Mouse (Mus musculus) effector memory CD4-positive, alpha-beta T cell, adult 7 months (primary cell): ENCODE data around the gene Gm28308. TPM values are rescaled to one million over a fixed set of nuclear protein-coding genes. Genes with fewer than 3 reads are reported as not detected.

Source experiments
- polyA plus RNA-seq: library from polyadenylated mRNA; unstranded; fragments of 100-300 nt; shearing (Covaris generic); gene quantifications from one replicate; pipeline ENCODE4 v1.2.1, GENCODE M21; 2017

Gene Gm28308
- not detected for polyA plus RNA-seq

DNA sequence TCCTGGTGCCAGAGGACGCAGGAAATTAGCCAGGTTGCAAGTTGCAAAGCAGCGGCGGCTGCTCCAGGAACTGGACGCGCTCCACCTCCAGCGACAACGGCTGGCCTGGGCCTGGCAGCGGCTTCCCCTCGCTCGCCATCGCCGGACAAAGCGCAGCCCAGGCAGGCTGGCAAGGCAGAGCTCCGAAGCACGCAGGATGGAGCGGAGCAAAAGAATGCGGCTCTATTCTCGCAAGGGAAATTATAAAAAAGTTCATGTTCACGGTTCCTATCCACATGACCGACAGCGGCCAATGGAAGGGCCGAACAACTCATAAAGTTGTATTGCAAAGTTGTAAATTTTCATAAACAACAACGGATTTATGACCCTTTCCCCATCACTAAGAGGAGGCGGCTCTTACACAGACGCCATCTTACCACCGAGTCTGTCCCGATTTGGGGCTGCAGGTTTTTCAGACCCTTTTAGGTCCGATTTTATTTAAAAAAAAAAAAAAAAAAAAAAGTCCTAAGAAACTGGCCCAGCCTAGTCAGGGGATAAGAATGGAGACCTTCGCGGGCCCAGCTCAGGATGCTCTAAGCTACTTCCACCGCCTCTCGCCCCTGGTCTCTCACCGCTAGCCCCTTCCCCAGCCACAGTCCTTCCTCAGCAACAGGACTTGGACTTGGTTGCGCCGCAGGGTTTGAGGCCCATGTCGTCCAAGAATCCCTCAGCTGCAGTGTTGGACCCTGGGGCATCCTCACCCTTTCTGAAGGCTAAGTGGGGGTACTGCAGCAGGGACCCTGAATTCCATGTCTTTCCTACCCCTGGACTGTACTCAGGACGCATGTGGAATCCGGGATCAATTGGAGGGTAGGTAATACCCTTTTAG, at the start of gene Gm28308, which contains the start of gene Hoxa3:
Gene Gm28308, minus strand, starts transcription at position 221 of the 868 bp plus-strand sequence.
Gene Hoxa3, minus strand, starts transcription at position 218 of the 868 bp plus-strand sequence.

DNA sequence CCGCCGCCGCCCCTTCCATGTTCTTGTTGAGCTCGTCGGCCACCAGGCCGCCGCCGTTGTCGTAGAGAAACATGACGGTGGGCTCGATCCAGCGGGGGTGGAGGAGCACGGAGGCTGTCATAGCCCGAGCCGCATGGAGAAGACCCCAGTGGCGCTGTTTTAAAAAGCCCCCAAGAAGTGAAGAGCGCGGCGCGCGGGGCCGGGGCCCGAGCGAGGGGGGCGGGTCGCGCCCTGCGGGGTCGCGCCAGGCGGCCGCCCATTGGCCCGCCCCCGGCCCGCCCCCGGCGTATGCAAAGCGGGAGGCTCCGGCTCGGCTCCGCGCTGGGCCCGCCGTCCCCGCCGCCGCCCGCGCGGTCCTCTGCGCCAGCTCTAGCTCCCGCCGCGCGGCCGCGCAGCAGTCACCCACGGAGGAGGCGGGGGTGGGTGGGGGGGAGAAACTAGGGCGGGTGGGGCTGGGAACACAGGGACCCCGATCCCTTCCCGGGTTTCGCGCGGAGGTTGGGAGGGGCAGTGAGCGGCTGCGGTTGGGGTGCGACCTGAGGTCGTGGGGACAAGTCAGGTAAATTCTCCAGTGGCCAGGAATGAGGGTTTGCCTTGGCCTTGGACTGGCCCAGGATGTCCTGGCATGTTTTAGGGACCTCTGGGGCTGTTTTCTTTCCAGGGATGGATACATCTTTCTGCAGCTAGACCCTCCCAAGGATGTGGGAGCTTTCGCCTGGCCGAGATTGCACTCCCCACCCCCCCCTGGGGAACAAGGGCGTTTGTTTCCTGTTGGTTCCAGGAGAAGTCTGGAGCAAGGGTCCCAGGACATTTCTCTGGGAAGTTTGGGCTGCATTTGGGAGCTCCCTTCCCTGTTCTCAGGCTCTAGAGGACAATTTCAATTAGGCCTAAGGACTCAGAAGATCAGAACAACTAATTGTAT, 47.8 kb upstream of the Gm28308 start, which contains the start of gene Hoxa13:
Gene Hoxa13, minus strand, starts transcription at position 227 of the 922 bp plus-strand sequence.

GRCm38 (mm10) chr6:52245757-52246142, 32.6 kb upstream of the Gm28308 start, which contains the start of gene Hoxa11:
Gene Hoxa11 (minus strand): TSS chr6:52245810.

GRCm38 (mm10) chr6:52240389-52241000, 27.4 kb upstream of the Gm28308 start, which contains the start of gene Hoxa10:
Gene Hoxa10 (minus strand): TSS chr6:52240854.

DNA sequence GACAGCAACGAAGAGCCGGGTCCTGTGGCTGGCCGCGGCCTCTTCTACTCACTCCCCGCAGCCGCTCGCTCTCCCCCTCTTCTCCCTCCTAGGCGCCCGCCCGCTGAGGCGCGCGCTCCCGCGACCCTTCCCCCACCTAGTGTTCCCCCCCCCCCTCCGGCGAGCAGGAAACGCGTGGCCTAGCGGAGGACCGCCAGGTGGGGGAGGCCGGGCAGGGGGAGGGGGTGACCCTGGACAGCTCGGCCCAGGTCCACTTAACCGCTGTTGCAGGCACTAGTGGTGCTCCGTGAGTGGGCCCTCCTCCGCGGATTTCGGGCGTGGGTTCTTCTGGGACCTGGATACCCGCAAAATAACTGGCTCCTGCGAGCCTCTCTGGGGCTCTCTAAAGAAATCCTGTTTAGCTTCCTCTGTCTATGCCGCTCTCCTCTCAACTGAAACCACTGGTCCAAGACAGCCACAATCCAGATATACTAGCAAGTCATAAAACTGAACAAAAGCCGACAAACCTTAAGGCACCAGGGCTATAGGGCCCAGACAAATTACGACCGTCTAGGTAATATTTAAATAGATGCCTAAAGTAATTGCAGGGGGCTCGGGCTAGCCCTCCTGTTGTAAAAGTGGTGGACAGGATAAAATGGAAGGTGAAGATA, 17.5 kb upstream of the Gm28308 start, which contains the start of gene Hoxa9:
Gene Hoxa9, minus strand, starts transcription at position 574 of the 650 bp plus-strand sequence.

DNA sequence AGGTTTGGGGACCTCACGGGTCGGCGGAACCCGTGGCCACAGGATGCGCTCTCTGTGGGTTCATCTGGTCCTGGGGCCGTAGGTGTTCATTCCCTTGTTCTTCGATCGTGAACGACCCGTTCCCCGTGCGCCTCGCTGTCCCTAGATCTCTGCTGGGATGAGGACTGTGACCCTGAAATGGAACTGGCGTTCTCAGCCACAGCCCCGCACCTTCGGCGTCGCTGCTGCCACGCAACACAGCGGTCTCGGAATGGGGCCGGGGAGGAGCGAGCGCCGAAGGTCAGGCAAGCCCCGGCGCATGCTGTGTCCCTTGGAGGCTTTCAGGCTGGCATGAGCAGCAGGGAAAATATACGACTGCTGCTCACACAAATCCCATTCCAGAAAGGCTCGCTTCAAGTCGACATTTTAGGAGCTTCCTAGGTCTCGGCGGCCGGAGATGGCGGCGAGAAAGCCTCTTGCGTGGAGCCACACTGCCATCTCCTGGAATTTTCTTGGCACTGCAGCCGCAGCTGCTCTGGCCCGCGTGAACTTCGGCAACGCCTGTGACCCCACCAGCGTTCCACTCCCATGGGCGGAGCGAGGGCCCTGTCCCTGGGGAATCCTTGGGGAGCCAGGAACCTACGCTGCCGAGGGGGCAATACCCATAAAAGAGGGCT, 8.3 kb upstream of the Gm28308 start, which contains the start of gene Hoxa7:
Gene Hoxa7, minus strand, starts transcription at position 518 of the 656 bp plus-strand sequence.

DNA sequence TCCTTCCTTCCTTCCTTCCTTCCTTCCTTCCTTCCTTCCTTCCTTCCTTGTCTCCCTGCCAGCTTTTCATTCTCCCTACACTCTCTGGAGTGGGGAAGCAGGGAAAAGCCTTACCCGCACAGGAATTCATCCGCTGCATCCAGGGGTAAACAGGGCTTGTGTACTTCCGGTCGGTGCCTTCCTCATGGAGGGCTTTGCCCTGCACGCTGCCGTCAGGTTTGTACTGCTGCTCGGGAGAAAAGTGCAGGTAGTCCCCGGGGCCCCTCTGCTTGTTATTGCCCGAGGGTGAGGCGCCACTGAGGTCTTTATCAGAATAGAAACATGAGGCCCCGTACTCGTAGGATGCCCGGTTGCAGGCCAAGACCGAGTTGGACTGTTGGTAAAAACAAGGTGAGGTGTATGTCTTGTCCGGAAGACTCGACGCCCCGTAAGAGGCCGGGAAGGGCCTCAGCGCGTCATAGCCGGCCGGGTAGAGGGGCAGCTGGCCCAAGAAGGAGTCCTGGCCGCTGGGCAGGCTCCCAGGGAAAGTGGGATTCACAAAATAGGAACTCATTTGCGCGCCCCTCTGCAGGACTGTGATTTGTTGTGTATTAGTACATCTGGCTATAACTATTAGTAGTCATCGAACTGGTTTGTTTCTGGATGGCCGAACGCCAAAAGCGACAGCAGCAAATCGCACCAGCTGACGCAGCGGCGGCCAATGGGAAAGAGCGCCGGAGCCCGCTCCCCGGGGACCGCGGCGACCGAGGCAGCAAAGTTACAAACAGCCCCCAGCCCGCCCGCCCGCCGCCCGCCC, 4.9 kb downstream of the Gm28308 start, which contains the start of gene Hoxa6:
Gene Hoxa6, minus strand, starts transcription at position 651 of the 796 bp plus-strand sequence.

DNA sequence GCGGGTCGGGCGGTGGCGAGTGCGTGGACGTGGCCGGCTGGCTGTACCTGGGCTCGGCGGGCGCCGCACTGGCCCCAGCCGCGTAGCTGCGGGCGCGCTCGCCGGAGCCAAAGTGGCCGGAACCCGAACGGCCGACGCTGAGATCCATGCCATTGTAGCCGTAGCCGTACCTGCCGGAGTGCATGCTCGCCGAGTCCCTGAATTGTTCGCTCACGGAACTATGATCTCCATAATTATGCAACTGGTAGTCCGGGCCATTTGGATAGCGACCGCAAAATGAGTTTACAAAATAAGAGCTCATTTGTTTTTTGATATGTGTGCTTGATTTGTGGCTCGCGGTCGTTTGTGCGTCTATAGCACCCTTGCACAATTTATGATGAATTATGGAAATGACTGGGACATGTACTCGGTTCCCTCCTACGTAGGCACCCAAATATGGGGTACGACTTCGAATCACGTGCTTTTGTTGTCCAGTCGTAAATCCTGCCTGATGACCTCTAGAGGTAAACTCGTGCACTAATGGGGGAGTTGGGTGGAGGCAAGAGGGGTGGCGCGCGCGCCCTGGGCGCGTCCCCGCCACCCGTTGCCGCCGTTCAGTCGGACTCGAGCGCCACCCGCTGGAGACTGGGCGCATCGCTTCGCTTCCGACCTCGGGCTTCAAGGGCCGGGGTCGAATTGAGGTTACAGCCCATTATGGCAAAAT, 8.9 kb downstream of the Gm28308 start, which contains the start of gene Hoxa5:
Gene Hoxa5, minus strand, starts transcription at position 538 of the 703 bp plus-strand sequence.

DNA sequence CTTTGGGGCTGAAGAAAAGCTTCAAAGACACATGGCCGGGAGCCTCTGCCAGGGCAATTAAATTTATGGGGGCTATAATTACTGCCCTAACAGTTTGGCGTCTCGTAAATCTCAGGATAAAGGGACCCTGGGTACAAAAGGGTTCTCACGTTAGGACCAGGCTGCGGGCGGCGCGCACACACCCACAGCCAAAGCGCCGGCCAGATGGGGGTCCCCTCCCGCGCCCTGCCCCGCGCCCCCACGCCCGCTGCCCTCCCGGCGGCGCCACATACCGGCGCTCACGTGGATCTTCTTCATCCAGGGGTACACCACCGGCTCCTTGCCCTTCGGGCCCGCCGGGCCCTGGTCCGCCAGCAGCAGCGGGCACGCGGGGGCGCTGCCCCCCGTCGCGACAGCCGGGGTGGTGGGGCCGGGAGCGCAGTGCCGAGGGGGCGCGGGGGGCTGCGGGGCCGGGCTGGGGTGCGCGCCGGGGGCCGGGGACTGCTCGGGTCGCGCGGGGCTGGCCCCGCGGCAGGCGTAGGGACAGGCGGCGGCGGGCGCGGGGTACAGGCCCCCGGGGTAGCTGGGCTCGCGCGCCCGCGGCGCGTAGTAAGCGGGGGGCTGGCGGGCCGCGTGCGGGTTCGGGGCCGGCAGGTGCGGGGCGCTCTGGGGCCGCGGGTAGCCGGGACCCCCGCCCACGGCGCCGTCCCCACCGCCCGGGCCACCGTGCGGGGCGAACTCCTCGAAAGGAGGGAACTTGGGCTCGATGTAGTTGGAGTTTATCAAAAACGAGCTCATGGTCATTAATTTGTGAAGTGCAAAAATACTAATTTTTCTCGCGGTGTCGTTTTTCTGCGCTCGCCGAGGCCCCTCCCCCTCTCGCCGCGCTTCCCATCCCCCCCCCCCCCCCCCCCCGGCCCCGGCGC, 22.0 kb downstream of the Gm28308 start, which contains the start of gene Hoxa4:
Gene Hoxa4, minus strand, starts transcription at position 848 of the 905 bp plus-strand sequence.

GRCm38 (mm10) chr6:52177061-52177735, 35.9 kb downstream of the Gm28308 start, which contains the start of gene 5730596B20Rik:
Gene 5730596B20Rik (plus strand): TSS chr6:52177498.

GRCm38 (mm10) chr6:52164626-52165440, 48.3 kb downstream of the Gm28308 start, which contains the start of gene Hoxa2:
Gene Hoxa2 (minus strand): TSS chr6:52164831.

GRCm38 (mm10) chr6:52158276-52159051, 54.7 kb downstream of the Gm28308 start, which contains the start of gene Hoxa1:
Gene Hoxa1 (minus strand): TSS chr6:52158317.

